Mouse (Mus musculus) granulocyte monocyte progenitor cell, adult 5-6 weeks (primary cell): Measurements from ENCODE around the gene Mtrex. TPM values are rescaled to one million over a fixed set of nuclear protein-coding genes. Genes with fewer than 3 reads are reported as not detected.

ENCODE experiments used
- ATAC-seq: replicated peaks from 2 replicates; pipeline ENCODE4 v1.8.0; 2016; ENCODE audit warnings: mild to moderate bottlenecking, moderate TSS enrichment, inconsistent platforms; ENCODE audit not compliant: poor library complexity, severe bottlenecking
- total RNA-seq, 2 experiments: library from RNA; stranded (forward) in 1 of 2; stranded (reverse) in 1 of 2; fragments of 200-712, 200-1000 nt in 1 of 2; fragments of >200 nt in 1 of 2; fragmentation: Nextera tagmentation in 1 of 2; gene quantifications; 2 replicates each; pipeline ENCODE4 v1.2.3; 2014 to 2017

The Mtrex gene
- total RNA-seq, 2 experiments from 2014 or later = 37.9 to 72.6 TPM

- ATAC-seq = peak; percentile 65
Measured at GRCm38 (mm10) chr13:112871500-112872266, 55.5 kb downstream of the Mtrex start.

- peak; percentile 48 for ATAC-seq
Measured at GRCm38 (mm10) chr13:112870039-112870690, 57.0 kb downstream of the Mtrex start.

GRCm38 (mm10) chr13:112867381-112867780 is 59.8 kb downstream of the Mtrex start:
- ATAC-seq = no peak

GRCm38 (mm10) chr13:112866782-112867181 is 60.4 kb downstream of the Mtrex start:
- no peak for ATAC-seq

GRCm38 (mm10) chr13:112862978-112863677 is 64.1 kb downstream of the Mtrex start:
- ATAC-seq = no peak

GRCm38 (mm10) chr13:112862342-112862741 is 64.9 kb downstream of the Mtrex start:
- no peak for ATAC-seq

GRCm38 (mm10) chr13:112861825-112862306 is 65.3 kb downstream of the Mtrex start:
- ATAC-seq = no peak

- ATAC-seq = no peak
Measured at GRCm38 (mm10) chr13:112860911-112861310, 66.3 kb downstream of the Mtrex start.

- ATAC-seq = no peak
Measured at GRCm38 (mm10) chr13:112860370-112860769, 66.8 kb downstream of the Mtrex start.

GRCm38 (mm10) chr13:112859574-112860134 is 67.5 kb downstream of the Mtrex start:
- ATAC-seq = no peak

GRCm38 (mm10) chr13:112857921-112858320 is 69.3 kb downstream of the Mtrex start:
- ATAC-seq = no peak

- ATAC-seq = no peak
Measured at GRCm38 (mm10) chr13:112854402-112854801, 72.8 kb downstream of the Mtrex start.

- no peak for ATAC-seq
Measured at GRCm38 (mm10) chr13:112853710-112854316, 73.4 kb downstream of the Mtrex start.

GRCm38 (mm10) chr13:112845931-112846330 is 81.3 kb downstream of the Mtrex start:
- ATAC-seq = peak; percentile 66

GRCm38 (mm10) chr13:112840241-112841087 is 86.7 kb downstream of the Mtrex start:
- ATAC-seq = no peak

GRCm38 (mm10) chr13:112838562-112839232 is 88.5 kb downstream of the Mtrex start:
- no peak for ATAC-seq

GRCm38 (mm10) chr13:112837621-112838155 is 89.5 kb downstream of the Mtrex start:
- ATAC-seq = no peak

GRCm38 (mm10) chr13:112836951-112837350 is 90.2 kb downstream of the Mtrex start:
- ATAC-seq = no peak

GRCm38 (mm10) chr13:112835113-112835512 is 92.1 kb downstream of the Mtrex start:
- no peak for ATAC-seq
